Mouse (Mus musculus): Measurements from ENCODE around the gene Dok1.

Gene Dok1

GRCm38 (mm10) chr6:83044742-83045141 lies 11.5 kb upstream of the Dok1 start:
- DNase-seq = peak; percentile 97

GRCm38 (mm10) chr6:83043993-83044392 lies 10.7 kb upstream of the Dok1 start:
- peak; percentile 89 for DNase-seq

DNA sequence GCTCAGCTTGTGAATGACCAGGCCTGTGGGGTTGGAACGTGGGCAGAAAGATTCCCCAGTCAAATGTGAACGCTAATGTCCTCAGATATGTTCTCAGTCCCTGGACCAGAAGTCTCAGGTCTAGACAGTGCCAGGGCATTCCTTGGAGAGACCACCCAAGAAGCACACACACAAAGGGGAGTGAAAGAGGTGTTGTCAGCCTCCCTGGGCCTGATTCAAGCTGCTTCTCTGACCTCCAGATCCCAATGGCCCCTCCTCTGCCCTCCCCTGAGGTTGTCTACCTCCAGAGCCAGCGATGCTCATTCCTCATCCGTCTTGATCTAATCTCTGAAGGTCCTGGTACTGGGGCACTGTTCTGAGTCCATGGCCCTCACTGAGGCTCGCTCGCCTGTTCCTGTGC lies 10.3 kb upstream of the Dok1 start:
- DNase-seq = peak; percentile 90

GRCm38 (mm10) chr6:83040601-83041000 lies 7.3 kb upstream of the Dok1 start:
- DNase-seq = peak; percentile 91

- DNase-seq = peak; percentile 99
Observed at GRCm38 (mm10) chr6:83038496-83039012, 5.3 kb upstream of the Dok1 start.

DNA sequence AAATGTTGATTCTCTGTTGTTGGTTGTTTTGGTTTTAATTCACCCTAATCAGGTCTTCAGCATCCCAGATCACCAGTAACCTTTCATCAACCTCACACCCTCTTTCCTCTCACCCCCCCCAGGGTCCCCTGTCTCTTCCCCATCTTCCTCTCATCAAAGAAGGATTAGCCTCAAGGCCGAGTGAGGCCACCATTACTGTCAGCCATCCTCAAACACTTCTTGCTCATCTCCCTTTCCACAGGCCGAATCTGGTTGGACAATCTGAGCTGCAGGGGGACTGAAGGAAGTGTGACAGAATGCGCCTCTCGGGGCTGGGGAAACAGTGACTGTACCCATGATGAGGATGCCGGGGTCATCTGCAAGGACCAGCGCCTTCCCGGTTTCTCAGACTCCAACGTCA lies 3.9 kb upstream of the Dok1 start:
- DNase-seq = peak; percentile 83

DNA sequence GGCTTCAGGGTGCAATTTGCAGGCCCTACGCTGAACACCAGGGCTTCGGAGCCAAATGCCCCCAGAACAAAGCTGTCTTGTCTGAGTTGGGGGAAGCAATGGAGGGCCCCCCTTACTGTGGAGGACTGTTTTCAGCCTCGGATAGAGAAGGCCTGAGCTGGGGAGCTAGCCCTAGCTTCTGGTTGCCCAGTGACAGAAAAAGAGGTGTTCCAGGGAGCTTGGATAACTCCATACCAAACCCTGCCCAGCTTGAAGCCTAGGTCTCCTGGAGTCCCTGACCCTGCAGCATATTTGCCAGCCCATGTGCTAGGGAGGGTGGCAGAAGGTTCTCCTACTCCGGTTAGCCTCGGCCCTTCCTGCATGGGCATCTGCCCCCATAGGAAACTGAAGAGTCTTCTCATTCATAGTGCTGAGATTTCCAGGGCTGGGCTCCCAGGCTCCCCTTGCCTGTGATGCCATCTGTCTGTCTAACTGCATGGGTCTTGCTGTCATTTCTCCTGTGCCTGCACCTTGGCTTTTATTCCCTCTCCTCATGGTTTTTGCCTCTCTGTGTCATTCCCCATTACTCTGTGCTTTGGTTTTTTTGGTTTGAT lies 1.3 kb upstream of the Dok1 start:
- DNase-seq = peak; percentile 92

GRCm38 (mm10) chr6:83032769-83033191 lies 491 bp downstream of the Dok1 start:
- peak; percentile 96 for DNase-seq

GRCm38 (mm10) chr6:83031921-83032590 lies 1.2 kb downstream of the Dok1 start:
- DNase-seq = peak; percentile 91

DNA sequence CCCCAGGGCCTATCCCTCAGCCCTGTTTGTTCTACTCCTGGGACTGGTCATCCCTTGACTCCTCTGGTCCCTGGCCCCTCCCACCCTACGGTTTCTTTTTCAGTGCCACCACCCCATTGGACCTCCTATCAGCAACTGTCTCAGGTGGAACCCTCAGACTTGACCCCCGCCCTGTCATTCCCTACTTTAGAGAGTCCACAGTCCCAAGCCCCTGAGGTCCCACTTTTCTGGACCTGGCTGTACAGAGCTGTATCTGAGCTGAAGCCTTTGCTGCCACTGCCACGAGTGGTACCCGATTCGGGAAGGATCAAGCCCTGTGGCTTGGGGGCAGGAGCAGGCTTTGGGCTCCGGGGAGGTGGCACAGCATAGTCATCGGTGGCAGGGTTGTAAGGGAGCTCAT lies 2.2 kb downstream of the Dok1 start:
- DNase-seq = peak; percentile 91

- peak; percentile 83 for DNase-seq
Observed at GRCm38 (mm10) chr6:83029777-83030176, 3.5 kb downstream of the Dok1 start.

GRCm38 (mm10) chr6:83027706-83028105 lies 5.6 kb downstream of the Dok1 start:
- peak; percentile 86 for DNase-seq

GRCm38 (mm10) chr6:83027293-83027692 lies 6.0 kb downstream of the Dok1 start:
- DNase-seq = no peak

DNA sequence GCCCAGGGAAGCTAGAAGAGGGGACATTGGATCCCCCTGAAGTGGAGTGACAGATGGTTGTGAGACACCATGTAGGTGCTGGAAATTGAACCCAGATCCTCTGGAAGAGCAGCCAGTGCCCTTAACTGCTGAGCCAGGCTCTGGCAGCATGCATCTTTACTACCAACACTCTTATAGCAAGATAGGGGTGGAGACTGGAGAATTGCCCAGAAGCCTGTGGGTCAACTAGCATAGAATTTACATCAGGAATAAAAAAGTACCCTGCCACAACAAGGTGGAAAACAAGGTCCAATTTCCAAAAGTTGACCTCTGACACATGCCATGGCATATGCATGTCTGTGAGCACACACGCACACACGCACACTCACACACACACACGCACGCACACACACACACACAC lies 8.1 kb downstream of the Dok1 start:
- peak; percentile 72 for DNase-seq

DNA sequence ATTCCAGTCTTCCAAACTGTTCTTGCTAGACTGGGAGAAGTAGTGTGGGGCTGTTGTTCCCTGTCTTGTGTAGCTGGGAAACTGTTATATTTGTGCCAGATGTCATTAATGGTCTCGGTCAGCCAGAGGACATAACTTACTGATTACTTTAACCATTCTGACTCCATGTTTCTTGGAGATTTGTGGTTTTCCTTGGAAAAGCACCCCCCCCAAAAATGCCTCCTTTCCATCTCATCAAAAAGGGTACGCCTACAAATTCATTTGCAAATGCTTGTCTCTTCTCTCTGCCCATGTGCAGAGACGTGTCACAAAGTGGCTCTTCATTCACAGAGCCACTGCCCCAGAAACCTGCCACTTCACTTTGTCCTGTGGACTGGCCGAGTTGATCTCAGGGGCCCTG lies 8.8 kb downstream of the Dok1 start:
- no peak for DNase-seq

- no peak for DNase-seq
Observed at GRCm38 (mm10) chr6:83023786-83024185, 9.5 kb downstream of the Dok1 start.

DNA sequence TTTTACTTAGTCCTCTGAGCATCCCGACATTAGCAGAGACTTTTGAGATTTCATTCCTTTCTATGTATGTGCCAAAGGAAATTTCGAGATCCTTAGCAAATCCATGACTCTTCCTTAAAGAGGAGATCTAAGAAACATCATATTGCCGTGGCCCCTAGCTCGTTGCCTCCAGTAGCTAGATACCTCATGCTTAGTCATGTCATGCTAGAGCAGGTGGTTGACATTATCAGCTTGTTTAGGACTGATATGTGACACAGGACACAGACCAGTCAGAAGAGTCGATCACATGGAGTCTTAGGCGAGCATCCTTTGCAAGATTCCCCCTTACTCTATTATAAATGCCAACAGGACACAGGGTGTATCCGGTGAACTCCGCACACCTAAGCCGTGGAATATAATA lies 10.3 kb downstream of the Dok1 start:
- DNase-seq = no peak

DNA sequence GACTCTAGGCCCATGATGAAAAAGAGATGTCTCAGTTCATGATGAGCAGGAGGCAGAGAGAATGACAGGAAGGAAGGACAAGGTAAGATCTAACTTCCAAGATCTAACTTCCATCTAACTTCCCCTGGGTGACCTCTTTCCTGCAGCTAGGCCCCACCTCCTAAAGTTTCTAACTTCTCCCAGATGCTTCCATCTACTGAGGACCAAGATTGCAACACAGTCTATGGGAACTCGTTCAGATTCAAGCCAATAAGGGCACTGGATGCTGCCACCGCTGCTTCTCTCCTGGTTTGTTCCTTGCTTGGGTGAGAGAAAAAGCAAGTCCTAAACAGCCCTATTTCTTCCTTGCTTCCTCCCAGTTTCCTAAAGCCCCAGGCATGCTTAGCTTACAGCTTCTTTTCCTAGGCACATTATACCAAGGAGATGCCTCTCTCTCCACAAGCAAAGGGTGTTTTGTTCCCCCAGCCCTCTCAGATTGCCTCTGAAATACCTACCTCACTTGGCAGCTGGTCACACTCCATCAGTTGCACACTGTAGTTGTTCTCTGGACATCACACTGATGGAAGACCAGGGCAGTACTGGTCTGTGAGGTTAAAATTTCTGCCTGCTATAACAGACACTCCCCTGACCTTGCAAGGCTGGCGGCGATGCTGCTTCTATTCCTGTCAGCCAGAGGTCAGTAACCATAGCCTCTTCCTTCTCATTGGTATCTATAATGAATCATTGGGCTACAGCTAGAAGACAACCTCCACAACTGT lies 12.3 kb downstream of the Dok1 start:
- DNase-seq = peak; percentile 71

DNA sequence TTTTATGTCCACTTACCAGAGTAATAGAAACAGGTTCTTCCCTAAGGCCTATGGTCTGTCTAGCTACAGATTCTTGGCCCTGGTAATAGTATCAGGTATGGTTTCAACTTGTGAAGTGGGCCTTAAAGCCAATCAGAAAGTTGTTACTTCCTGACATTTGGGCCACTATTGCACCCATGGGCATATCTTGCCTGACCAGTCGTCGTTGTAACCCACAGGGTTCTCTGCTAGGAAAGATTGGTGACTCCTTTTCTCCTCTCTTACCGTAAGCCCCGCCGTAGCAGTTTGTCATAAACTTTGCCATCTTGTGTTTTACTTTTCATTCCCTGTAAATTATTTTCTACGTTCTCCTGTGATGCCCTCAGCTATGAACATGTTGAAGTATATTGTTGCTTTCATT lies 13.2 kb downstream of the Dok1 start:
- no peak for DNase-seq

DNA sequence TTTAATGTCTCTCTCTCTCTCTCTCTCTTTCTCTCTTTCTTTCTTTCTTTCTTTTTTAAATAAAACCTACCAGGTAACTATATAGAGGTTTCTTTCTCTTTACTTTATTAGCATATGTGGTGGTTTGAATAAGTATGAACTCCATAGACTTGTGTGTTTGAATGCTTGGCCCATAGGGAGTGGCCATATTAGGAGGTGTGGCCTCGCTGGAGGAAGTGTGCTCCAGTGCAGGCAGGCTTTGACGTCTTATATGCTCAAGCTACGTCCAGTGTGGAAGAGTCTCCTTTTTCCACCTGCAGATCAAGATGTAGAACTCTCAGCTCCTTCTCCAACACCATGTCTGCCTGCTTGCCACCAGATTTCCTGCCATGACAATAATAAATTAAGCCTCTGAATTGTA lies 14.2 kb downstream of the Dok1 start:
- DNase-seq = no peak

- peak; percentile 99 for DNase-seq
Observed at GRCm38 (mm10) chr6:83017190-83017589, 16.1 kb downstream of the Dok1 start.

DNA sequence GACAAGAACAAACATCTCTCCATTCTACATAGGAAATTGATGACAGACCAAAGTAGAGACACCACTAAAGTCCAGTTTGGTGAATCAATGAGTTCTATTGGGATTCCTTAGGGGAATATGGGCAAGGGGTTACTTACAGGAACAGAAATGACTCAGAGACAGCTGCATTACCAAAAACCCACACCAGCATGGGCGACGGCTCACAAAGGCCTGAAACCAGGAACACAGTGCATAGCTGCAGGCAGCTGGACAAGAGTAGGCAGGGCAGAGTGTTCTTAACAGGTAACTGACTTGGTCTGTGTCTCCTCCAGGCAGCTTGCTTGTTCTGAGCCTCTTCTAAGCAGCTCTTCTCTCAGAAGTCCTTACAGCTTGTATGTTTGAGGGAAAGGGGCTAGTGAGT lies 17.5 kb downstream of the Dok1 start:
- no peak for DNase-seq

- DNase-seq = peak; percentile 83
Observed at GRCm38 (mm10) chr6:83014482-83015466, 18.5 kb downstream of the Dok1 start.
